Mouse (Mus musculus) frontal cortex, postnatal 14 days (tissue): ENCODE results near the gene Nhsl1.

Experiments used
- DNase-seq, 2 experiments: peaks; one replicate each; pipeline ENCODE4 v3.0.0; 2022; ENCODE audit warnings: low spot score in 2 of 2

The Nhsl1 gene

DNA sequence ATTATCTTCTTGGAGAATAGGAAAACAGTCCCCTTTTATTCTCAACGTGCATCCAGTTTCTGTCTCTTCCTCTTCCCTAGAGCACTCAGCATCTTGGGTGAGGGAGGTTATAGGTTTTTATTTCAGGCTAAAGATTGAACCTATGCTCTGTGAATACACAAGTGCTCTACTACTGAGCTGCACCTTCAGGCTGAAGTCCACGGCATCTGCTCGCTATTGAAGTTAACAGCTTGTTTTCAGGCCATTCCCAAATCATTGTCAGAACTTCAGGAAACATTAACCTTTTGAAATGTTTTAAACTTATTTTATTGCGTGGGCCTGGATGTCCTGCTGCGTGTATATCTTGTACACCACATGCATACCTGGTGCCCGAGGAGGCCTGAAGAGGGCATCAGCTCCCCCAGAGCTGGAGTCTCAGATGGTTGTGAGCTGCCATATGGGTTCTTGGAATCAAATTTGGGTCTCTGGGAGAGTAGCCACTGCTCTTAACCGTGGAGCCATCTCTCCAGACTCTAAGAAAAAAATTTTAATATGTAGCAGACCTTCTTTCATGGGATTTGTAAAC lies 169.5 kb downstream of the Nhsl1 start:
- DNase-seq, result no peak

DNA sequence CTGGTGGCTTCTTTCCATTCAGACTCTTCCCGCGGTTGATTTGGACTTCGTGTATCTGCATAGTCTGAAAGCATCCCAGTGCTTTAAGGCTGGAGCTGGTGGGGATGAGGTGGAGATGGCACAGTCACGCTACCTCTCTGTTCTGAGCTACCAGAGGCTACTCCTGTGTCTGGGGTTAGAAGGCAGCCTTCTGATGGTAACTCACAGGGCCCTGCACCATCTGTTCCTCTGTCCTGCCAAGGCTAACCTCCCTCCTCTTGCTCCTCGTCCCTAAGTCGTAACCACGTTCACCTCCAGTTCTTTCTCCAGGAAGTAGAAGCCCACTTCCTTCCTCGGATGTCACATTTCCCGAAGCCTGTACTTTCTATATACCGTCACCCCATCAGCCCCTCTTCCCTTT lies 171.2 kb downstream of the Nhsl1 start:
- no peak for DNase-seq

DNA sequence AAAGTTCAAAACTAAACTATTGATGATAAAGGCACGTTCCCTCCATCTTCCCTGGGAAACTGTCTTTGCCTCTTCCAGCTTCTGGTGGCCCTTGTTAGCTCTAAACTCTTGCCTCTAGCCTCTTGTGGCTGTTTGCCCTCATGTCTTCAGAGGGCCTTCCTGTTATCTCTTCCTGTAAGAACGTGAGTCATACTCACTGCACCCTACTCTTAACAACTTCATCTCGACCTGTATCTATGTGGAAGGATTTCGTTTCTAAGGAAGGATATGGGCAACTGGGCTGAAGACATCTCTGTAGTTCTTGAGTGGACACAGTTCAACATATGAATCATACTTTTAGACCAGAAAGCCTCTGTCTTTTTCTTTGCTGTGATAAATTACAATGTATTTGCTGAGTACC lies 173.2 kb downstream of the Nhsl1 start:
- DNase-seq, result no peak

DNA sequence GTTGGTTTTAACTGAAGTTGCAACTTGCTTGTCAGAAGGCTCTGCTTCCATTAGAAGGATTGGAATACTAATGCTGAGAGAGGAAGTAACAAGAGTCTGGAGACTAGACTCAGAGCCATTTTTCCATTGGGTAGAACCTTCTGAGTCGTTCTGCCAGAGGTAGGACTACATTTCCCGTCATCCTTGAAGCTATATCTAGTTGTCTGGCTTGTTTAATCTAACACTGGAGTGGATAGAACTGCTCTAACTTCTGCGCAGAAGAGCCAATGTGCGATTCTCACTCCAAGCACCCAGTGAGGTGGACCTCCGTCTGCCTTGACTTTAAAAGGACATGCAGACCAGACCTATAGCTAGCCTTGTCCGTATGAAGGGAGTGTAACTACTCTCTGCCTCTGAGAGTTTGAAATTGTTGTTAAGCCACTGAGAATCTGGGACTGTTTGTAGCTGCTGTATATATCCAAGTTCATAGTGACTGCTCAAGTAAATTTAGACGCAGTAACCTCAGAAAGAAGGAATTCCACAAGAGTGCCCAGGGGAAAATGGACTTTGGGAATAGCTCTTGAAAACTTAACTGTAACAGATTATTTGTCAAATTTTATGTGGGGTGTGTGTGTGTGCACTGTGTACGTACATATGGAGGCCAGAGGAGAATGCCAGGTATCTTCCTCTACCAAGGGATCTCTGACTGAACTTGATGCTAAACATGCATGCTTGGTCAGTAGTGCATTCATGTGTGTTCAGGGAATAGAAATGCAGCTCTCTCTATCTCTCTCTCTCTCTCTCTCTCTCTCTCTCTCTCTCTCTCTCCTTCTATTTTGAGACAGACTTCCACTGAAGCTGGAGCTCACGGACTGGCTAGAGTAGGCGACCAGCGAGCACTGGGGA lies 174.5 kb downstream of the Nhsl1 start:
- DNase-seq, result no peak

DNA sequence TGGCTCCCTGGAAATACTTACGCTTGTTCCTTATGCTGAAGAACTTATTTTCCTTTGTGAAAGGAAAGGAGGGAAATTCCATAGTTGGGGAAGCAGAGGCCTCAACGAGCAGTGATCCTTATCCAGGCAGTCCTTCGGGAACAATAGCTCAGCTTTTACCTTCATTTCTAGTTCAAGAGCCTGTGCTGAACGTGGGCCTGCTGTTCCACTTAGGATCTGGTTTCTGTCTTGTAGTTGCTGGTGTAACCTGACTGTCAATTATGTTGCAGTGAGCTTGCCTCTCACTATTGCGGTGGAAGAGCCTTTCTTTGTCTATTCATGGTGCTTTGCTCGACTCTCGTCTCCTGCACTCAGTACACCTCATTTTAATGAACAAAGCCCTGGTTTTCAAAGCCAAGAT lies 175.5 kb downstream of the Nhsl1 start:
- DNase-seq, result no peak

DNA sequence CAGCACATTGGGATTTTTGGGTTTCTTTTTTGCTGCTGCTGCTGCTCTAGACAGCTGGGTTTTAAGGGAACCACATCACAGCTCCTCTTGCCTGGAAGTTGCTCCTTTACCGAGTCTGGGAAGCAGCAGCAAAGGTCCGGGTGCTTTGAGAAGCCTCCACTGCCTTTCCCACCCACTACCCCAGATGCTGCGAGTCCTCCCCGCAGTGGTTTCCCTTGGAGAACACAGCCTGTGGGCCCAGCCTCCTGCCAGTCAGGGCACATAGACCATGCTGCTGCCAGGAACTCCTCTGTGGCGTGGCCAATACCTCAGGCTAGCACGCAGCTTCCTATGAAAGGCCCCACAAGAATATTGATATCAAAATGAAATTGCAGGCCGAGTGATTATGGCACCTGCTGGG lies 178.3 kb downstream of the Nhsl1 start:
- DNase-seq, result no peak

DNA sequence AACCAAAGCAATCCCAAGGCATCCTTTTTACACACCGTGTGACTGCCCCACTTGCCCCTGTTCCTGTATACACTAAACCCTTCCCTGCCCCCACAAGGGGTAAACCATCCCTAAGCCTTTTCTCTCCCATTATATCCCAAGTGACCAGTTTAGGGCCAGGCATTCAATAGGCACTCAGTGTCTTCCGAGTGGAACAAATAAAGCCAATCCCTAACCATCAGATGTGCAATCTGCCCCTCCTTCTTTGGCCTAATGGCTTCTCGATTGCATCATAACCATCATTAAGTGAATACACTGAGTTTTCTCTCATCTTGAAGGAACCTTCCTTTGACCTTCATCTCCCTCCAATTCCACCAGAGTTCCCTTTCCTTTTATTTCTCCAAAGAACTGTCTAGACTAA lies 183.2 kb downstream of the Nhsl1 start:
- no peak for DNase-seq

DNA sequence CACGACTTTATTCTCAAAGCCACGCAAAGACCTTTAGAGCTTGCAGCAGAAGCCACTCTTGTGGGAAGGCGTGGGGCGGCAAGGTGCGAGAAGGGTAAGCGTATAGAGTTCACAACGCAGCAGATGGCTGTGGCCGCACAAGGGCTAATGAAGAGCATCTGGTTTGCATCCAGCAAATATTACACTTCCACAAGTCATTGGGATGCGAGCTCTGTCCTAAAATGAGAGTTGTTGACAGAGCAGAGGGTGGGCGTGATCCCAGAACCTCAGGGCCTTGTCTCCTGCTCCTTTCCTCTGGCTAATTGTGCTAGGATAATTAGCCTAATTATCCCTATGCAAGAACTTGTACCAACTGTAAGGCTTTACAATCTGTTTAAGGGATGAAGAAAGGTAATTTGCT lies 186.9 kb downstream of the Nhsl1 start:
- no peak for DNase-seq

DNA sequence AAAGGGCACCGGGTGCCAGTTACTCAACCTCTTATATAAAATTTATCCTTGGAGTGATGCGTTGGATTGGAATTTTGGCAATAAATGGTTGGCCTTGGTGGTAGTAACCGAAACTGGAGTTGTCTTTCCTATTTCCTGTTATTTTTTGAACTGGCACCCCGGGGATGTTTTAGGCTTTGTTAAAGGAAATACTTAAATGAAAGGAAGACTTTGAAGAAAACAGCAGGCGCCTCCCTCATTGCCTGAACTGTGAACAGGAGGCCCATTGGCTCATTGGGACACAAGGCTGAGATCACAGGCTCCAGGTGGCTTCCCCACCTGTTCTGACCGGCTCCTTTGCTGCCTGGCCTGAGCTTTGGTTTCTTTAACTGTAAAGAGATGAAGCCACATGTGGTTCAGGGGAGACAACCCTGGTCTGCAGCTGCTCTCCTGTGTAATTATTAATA lies 187.7 kb downstream of the Nhsl1 start:
- no peak for DNase-seq

DNA sequence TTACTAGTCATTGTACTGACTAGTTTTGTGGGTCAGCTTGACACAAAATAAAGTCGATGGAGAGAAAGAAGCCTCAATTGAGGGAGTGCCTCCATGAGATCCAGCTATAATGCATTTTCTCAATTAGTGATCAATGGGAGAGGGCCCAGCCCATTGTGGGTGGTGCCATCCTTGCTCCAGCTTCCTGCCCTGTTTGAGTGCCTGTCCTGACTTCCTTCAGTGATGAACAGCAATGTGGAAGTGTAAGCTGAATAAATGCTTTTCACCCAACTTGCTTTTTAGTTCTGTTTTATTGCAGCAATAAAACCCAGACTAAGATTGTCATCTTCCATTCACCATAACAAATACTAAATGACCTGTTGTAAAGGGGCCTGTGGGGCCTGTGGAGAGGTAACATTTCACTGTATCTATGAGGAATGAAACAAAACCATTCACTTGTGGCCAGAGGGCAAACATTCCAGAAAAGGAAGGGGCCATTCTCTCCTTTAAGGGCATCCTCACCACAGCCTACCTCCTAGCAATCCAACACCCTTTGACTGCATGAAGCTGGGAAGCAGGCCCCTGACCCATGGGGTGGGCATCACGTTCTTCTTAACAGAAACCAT lies 189.2 kb downstream of the Nhsl1 start:
- no peak for DNase-seq

DNA sequence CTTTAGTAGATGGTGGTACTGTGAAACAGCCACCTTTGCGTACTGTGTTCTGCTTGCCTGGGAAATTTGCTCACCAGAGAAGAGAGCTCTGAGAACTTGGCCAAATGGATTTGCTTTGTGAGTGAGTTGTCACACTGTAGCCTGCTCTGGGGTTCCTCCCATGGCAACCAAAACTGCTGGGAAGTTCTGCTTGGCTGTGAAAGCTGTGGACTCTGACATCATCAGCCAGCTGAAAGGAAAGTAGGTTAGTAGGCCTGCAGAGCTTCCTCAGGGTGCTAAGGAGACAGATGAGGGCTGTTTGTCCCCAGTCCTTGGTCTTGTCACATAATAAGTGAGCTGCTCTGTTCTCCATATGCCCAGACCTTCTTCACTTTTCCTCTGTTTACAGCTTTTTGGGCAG lies 189.8 kb downstream of the Nhsl1 start:
- DNase-seq, result peak; percentile 45 to 48

DNA sequence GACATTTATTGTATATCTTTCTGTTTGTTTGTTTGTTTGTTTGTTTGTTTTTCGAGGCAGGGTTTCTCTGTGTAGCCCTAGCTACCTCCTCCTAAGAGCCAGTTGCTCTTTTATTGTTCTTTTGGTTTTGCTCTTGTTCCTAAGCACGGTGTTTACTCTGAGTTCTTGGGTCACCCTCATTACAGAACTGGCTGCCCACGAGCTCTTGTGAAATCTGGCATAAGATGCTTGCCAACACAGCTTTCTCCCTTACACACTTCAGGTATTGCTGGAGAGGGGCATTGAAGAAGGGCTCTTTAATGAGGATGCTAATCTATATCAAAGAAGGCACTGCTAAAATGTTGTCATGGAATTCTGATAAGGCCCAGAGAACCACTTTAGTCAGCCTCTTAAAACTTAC lies 191.9 kb downstream of the Nhsl1 start:
- no peak for DNase-seq

DNA sequence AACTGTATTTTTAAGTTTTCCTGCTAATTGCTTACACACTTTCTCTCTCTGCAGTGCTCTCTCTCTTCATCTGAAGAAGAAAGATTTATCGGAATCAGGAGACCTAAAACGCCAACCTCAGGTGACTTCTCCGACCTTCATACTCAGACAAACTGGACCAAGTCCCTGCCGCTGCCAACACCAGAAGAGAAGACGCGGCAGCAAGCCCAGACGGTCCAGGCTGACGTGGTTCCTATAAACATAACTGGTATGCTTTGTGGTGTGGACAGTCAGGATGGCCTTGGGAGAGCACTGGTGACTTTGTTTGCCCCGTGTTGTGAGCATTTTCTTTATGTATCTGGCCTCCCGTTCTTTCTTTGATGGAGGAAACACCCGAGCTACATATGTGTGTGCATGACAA lies 192.7 kb downstream of the Nhsl1 start:
- no peak for DNase-seq

DNA sequence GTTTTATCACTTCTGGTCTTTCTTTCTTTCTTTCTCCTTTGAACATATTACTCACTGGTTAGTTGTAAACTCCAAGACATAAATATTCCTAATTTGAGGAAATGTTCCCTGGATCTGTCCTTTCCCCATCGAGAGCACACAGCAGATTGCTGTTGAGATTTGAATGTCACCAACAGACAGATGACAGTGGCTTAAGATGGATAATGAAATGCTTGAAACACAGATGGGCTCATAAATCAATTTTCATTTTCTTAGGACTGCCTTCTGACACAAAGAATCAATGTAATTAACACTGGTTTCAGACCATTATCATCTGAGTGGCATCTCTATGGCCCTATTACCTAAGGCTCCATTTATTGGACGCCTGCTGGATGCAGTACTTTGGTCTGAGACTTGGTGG lies 203.8 kb downstream of the Nhsl1 start:
- DNase-seq, result no peak

DNA sequence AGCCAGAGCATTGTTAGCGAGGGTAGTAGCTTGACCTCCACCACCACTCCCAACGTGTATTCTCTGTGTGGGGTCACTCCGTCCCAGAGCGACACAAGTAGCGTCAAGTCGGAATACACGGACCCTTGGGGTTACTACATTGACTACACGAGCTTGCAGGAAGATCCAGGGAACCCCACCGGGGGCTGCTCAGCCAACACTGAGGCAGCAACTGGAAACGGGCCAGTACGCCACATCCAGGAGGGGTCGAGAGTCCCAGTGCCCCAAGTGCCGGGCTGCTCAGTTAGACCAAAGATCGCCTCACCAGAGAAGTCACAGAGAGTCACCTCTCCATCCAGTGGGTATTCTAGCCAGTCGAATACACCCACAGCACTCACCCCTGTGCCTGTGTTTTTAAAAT lies 206.5 kb downstream of the Nhsl1 start:
- DNase-seq, result no peak

DNA sequence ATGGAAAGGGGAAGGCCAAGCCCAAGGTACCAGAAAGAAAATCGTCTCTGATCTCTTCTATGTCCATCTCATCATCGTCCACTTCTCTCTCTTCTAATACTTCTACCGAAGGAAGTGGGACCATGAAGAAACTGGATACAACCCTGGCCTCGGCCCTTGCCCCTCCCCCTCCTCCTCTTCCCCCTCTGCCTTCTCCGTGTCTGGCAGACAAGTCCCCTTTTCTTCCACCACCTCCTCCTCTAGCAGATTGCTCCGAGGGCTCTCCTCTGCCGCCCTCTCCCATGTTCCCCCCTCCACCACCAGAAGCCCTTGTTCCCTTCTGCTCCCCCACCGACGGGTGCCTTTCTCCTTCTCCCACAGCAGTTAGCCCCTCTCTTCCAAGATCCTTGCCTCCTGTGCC lies 206.9 kb downstream of the Nhsl1 start:
- no peak for DNase-seq

DNA sequence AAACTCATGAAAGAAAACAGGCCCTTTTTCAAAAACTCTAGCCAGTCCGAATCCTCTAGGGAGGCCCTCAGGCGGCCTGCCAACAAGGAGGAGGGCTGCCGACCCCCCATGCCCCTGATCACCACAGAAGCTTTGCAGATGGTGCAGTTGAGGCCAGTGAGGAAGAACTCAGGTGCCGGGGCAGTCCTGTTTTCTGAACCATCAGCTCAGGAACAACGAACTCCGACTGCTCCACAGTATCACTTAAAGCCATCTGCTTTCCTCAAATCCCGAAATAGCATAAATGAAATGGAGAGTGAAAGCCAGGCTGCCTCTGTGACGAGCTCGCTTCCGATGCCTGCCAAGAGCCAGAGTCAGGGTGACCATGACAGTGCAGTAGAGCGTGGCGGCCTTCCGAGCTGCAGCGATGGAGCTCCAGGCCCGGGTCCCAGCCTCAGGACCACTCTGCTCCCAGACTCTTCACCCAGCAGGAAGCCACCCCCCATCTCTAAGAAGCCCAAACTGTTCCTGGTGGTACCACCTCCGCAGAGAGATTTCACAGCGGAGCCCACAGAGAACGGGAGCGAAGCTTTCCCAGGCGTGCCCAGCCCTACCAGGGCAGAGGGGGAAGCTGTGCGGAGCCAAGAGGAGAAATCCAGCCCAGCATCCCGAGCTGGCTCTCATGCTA lies 207.5 kb downstream of the Nhsl1 start:
- DNase-seq, result peak; percentile 27 to 45

DNA sequence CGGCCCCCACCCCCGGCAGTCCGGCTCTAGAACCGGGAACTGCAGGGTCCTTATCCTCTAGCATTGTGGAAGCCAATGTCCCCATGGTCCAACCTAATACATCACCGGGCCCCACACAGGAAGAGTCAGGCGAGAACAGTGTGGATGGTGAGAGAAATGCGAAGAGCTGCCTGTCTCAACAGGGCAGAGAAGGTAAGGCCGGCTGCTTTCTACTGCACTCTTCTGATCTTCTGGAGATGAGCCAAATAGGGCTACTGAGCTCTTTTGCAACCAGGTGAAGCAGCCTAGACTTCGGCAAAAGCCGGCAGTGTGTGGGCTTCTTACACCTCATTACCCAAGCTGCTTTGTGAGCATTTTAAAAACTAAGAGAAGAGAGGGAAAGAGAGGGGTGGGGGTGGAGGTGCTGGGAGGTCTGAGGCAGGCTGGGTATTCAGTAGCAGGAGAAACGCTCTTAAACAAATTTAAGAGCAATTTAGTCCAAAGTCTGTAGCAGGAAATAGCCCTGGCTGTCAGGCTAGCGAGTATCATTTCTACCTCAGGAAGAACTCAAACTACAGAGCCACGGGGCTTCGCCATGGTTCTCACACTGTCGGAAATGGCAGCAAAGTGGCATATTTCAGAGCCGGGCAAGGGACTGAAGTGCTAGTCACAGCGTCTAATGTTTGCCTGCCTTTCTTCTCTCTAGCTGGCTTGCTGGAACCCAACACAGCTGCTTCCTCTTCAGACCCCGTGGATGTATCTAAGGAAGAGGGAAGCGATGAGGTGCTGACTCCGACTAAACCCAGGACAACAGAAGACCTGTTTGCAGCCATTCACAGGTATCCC lies 208.3 kb downstream of the Nhsl1 start:
- DNase-seq, result peak in 1 of 2 experiments; percentile 28

DNA sequence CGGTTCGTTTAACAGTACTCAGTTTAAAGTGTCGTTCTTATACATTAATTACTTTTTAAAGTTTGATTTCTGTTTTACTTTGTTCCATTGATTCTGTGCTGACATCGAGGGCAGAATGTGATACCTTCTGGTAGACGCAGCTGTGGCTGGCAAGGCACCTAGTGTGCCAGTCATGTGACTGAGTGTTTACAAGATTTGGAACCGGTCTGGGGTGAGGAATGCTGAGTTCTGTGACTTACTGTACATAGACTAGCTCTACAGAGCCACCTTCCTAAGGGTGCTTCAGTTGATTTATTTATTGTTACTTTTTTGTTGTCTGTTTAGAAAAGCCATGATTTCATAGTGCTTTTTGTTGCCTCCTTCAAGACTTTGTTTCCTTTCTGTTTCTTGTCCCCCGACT lies 209.0 kb downstream of the Nhsl1 start:
- DNase-seq, result no peak

DNA sequence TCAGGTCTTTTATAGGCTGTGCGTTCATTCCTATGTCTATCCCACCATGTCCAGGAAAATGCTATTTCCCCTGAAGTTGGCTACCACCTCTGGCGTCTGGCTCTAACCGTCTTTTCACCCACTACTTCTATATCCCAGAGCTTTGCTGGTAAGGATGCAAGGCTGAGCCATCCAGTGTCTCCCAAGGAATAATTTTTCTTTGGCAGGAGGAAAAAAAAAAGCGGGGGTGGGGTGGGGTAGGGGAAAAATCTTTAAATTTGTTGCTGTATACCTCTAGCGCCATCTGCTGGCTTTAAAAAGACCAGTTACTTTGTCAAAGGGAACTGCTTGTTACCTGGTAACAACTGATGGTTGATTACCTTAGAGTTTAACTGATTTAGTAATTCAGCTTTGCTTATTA lies 209.7 kb downstream of the Nhsl1 start:
- DNase-seq, result peak in 1 of 2 experiments; percentile 29

DNA sequence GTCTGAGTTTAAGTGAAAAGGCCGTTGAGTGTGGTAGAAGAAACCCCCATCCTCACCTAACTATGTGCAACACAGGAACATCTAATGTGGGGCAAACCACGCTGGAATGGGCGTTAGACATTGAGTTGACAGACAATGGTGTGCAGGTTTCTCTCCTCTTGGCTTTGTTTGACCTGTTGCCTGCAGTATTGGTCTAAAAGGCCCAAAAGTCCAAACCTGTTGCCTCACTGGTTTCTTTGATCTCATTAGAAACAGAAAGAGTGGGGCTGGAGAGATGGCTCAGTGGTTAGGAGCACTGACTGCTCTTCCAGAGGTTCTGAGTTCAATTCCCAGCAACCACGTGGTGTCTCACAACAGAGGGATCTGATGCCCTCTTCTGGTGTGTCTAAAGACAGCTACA lies 210.4 kb downstream of the Nhsl1 start:
- DNase-seq, result no peak

DNA sequence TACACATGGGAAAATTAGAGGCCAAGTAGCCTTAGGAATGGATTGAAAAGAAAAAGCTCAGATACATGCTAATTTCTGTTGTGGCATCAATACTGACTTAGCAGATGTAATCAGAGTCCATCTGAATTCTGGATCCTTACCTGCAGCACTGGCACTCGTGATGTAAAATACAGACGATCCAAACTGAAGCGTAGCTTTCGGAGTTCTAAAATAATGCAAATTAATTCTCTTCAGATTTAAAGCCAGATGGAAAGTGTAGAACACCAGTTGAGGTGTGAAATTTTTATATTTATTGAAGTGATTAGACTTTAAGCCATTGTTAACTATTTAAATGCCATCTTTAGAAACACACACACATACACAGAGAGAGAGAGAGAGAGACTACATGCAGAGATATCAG lies 211.4 kb downstream of the Nhsl1 start:
- no peak for DNase-seq
